Mouse (Mus musculus): ENCODE data around the gene 6030408B16Rik.

DNA sequence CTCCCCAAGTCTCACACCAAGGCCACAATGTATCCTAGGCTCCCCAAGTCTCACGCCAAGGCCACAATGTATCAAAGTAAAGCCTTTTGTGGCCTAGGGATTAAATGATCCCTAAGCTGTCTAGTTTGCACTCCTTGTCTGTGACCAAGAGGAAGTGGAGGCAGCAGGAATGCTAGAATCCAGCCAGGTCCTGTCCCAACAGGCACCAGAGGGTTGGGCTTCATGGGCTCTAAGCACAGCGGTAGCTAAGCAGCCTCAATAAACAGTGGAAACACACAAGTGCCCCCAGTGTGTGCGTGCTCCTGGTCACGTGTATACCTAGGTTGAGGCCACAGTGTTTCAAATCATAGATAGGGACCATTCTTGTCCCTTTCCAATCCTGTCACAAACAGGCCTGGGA, 45.3 kb downstream of the 6030408B16Rik start:
- TF ChIP-seq CTCF (conservative IDR thresholded peaks at IDR 0.05; ENCODE audit: low read length) (no peak), POU5F1 (IDR thresholded peaks at IDR 0.05; ENCODE audit: borderline replicate concordance, low read length) (no peak)

Measured in E14TG2a.4 (cell line).